Mouse (Mus musculus): ENCODE results near the gene Zfhx3.

The Zfhx3 gene

DNA sequence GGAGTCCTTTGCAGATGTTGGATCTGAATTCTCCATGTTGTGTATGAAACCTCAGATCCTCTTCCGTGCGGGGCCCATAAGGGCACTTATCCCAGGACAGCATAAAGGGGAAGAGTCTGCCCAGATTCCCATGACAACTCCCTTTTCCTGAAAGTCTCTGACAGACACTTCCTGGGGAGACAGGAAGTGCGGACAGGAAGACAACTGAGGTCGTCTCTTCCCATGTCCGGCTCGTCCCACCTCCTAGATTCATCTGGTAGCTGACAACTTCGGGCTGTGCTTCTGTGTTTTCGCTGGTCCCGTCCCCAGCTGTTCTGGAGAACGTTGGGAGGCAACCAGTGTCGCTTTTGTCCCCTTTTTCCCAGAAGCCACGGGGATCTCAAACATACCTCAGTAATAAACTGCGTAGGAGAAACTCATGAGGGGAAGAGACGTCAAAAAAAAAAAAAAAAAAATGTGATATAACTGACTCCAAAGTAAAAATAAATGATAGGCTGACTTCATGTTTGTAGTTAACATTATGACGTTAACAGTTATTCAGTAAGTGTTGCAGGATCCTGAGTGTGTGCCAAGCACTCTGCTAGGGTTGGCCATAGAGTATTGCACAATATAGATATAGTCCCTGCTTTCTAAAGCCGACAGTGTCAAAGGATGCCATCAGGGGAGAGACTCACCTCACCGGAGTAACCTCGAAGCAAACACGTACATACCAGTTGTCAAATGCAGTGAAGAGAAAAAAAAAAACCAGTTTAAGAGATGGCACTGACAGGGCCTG is 653.5 kb downstream of the Zfhx3 start:
- peak; percentile 26 to 53 for DNase-seq

DNA sequence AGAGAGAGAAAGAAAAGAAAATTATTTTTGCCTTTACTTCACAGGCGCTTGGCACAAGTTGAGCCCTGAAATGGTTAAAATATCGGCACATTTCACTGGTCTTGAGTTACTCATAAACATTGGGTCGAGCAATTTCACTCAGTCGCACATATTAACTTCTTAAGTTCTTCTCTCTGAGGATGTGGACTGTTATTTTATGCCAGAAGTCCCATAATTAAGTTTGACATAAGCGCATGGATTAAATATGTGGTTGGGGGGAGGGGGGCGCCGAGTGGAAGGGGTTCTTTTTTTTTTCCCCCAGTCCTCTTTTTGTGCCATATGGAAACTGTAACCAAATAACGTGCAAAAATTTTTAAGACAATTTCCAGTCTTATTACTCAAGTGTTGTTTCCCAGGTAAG is 656.6 kb downstream of the Zfhx3 start:
- DNase-seq, result no peak

DNA sequence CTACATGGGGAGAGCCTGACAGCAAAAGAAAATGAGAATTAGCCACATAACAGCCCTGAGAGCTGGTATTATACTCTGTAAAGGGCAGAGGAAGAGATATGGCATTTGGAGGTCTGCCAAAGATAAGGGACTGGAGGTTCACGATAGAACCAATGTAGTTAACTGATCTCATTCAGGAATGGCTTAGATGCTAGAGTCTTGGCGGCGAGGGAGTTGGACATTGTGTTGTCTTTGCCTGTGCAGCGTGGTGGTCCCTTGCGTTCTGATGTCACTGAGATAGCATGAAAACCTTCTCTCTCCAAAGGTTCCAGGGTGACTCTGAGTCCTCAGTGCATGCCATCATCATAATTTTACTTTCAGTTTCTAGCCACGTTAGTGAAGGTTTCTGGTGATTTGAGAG is 657.1 kb downstream of the Zfhx3 start:
- no peak for DNase-seq

- DNase-seq, result no peak
Measured at GRCm38 (mm10) chr8:108608678-108609077, 666.2 kb downstream of the Zfhx3 start.

DNA sequence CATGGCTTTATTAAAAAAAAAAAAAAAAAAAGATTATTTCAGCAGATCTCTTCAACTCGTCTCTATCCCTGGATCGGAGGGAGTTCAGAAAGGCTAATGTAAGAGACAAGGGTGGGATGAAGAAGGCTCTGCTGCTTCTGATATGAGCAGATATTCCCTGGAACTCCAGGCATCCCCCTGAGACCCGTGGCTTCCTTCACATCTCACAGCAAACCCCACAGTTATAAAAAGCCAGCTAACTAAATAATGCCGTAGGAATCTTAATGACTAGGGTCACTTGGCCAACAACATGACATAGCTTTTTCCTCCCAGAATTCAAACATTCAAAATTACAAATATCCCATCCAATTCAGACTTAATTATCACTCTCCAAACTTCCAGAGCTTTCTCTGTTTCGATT is 666.7 kb downstream of the Zfhx3 start:
- no peak for DNase-seq

DNA sequence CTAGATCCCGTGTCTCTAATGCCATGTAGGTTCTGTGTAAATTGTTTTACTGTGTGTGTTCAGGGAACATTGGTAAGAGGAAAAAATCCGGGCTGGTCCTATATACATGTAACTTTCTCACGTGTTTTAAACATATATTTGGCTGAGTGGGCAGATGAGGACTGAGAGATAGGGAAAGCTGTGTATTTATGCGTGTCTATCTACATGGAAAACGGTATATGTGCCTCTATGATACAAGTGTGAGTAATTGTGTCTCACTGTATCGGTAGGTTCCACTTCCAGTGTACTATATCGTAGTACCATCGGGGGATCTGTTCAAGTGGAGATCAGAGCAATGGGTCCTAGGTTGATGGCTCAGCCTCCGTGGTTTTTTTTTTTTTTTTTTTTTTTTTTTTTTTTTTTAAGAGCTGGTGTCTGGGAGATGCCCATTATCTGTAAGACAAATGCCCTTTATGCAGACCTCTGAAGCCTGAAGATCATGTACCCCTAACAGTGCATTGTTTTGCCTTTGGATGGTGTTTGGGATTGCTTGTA is 668.8 kb downstream of the Zfhx3 start:
- DNase-seq, result no peak

DNA sequence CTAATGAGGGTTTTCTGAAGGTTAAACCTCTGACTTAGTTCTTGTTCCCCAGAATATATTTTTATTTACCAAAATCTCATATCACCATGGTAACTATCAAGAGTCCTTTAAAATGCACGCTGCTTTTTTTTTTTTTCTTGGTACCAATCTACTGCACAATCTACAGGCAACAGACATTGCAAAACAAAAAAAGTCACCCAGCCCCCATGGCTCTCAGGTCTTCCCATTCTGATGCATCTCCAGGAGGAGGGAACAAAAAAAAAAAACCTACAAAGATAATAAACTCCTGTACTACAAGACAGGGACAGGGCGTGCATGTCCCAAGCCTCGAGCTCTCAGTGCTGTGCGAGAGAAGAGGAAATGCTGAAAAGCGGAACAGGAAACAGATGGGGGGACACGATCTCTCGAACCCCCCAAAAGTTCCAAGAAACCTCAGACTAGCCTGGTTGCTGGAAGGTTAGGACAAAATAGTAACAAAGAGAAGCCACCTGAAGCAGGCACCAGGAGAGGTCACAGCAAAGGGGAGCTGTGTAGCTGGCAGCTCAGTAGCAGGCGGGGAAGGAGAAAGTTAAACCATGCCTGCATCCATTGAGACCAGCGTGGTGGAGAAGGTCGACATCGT is 669.5 kb downstream of the Zfhx3 start:
- peak in 1 of 2 experiments; percentile 15 for DNase-seq

DNA sequence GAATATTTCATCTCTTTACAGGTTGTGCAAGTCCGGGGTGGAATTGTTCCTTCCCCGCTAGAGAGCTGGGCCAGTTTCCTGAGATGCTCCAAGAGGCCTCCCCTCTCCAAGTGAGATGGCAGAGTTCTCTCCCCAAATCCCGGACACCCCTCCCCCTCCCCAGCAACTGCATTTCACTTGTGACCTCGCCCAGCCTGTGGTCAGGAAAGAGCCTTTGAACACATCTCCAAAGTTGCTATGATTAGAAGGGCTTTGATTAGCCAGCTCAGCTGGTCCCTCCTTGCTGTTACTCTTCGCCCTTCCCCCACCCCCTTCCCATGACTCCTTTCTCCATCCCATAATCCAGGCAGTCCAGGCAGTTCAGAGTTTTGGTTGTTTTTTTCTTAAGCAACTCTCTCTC is 670.4 kb downstream of the Zfhx3 start:
- DNase-seq, result peak; percentile 16 to 43

GRCm38 (mm10) chr8:108613280-108613679 is 670.8 kb downstream of the Zfhx3 start:
- no peak for DNase-seq

DNA sequence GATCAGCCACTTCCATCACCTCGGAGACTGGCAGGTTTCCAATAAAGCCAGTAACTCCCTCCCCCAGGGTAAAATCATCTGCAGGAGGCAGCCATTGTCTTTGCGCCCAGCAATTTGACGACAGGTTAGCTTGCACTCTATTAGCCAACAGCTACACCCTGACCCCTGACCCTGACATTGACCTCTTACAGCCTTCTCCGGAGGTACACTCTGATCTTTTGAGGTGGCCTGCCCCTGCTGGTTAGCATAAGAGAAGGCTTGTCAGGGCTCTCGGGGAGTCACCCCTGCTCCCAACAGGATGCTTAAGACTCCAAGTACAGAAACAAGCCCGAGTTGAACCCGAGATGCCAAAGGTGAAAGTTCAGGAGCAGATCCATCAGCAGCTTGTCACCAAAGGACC is 678.9 kb downstream of the Zfhx3 start:
- no peak for DNase-seq

GRCm38 (mm10) chr8:108623660-108624059 is 681.2 kb downstream of the Zfhx3 start:
- peak in 1 of 2 experiments; percentile 9 for DNase-seq

DNA sequence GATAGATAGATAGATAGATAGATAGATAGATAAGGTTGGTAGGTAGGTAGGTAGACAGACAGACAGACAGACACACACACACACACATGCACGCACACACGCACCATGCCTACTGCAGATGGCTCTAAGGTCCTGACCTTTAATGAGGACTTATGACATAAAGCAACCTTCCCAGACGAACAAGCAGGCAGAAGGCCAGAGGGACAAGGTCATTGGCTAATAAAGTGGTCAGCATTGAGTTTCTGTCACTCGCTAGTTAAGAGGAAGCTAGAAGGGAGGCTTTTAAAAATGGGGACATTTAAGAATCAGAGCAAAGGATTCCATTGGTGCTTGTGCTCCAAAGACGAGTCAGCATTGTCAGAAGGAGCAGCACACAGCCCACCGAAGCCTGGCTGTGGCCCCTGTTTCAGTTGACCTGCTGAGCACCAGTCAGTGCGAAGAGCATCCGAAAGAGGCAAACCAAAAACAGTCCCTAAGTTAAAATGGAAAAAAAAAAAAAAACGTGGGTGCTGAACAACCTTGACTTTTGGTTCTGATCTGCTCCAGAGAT is 683.2 kb downstream of the Zfhx3 start:
- no peak for DNase-seq

GRCm38 (mm10) chr8:108631069-108631468 is 688.6 kb downstream of the Zfhx3 start:
- DNase-seq, result no peak

DNA sequence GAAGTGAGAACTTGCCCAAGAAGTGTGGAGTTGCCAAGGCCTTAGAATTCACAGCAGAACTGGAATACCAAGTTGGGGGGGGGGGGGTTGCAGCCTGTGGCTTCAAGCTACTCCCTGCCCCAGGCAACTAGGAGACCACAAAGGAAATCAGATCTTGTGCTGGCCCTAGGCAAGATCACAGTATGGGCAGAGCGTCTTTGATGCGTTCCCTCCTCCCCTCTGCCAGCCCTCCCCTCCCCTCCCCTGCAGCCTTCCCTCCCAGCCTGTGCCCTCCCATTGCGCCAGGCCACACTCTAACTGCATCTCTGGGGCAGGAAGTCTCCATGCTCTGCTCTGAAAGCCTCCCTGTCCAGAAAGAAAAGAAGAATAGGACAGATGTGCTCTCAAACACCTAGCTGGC is 691.8 kb downstream of the Zfhx3 start:
- DNase-seq, result no peak

GRCm38 (mm10) chr8:108637887-108638286 is 695.4 kb downstream of the Zfhx3 start:
- DNase-seq, result no peak

DNA sequence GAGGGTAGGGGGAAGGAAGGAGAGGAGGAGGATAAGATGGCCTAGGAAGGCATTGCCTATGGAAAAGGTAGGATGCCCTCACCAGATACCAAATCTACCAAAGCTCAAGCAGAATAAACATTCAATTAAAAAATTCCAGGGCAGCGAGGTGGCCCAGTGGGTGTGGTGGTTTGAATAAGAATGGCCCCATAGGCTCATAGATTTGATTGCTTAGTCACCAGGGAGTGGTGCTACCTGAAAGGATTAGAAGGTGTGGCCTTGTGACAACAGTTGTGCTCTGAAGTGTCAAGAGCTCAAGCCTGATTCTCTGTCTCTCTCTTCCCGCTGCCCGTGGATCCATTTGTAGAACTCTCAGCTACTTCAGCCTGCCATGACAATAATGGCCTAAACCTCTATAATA is 703.2 kb downstream of the Zfhx3 start:
- DNase-seq, result no peak

DNA sequence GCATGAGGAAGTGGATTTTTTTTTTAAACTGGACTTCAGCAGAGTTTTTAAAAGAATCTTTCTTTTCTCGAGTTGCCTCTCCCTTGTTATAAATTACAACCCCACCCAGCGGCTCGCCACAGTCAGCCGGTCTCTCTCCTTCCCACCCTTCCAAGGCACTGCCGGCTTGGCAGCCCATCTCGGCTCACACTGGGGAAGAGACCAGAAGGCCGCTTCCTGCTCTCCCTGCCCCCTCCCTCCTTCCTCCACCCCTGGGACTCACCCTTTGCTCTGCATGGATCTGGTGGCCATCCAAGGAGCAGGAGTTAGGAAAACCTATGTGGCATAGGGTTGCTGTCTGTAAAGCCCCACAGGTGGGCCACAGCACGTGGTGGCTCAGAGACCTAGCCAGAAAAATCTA is 705.1 kb downstream of the Zfhx3 start:
- DNase-seq, result peak; percentile 57 to 64

DNA sequence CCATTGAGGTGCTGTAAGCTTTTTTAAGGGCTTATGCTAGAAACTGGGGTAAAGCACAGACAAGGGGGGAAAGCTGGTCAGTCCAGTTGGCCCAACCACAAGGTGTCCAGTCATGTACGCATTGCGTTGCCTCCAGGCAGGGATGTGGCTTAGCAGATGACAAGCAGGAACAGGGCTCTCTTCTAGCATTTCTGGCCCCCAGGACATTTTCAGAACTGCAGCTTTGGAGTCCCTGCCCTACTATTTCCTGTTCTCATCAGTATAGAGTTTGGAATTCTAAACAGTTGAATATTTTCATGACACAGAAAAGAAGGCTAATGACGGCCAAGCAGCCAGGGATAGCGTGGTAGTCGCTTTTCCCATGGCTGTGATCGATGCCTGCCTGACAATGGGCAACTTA is 706.5 kb downstream of the Zfhx3 start:
- DNase-seq, result no peak

GRCm38 (mm10) chr8:108650837-108651236 is 708.4 kb downstream of the Zfhx3 start:
- DNase-seq, result peak in 1 of 2 experiments; percentile 21

DNA sequence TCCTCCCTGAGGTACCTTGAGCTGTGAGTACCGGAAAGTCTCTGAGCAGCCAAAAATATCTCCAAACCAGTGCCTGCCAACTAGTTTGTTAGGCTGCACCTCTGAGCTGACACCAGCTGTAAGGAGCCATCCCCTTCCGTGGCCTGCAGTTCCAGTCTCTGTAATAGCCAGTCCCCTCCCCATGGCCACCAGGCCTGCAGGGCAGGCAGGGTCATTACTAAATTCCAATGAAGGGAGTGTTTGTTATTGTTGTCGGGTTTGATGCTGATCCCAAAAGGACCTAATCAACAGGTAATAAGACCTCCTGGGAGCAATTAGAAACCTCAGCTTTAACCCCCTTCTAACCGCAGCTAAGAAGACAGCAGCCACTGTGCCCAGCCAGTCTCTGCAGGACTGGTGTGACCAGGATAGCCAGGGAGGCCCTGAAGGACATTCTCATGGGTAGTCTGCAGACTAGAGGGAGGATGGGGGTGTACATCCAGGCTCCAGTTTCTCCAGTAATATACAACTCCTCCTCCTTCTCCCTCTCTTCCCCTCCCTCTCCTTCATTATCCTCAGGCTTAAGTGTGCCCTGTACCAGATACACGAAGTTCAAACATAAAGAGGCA is 719.1 kb downstream of the Zfhx3 start:
- DNase-seq, result no peak

GRCm38 (mm10) chr8:108662766-108663165 is 720.3 kb downstream of the Zfhx3 start:
- peak in 1 of 2 experiments; percentile 7 for DNase-seq

DNA sequence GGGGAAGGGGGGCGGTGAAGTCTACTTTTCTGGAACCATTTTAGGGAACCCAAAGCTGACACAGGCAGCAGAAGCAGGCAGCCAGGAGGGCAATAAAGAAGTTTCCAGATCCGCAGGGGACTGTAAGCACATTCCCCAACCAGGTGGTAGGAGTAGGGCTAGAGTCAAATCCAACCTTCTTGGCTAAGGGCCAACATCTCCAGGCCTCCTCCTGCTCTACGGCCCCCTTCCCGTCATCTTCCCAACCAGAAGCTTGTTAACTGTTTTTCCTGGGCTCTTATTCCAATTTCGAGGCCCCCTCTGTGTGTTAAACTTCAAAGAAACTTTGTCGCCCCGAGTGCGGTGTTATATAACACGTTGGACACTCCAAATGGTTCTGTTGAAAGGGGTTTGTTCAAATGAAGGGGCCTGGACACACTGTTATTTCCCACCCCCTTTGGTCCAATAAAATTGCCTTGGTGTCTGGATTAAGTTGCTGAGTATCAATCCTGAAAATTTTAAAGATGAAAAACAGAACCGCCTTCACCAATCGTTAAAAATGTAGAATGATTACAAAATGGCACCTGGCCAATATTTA is 729.6 kb downstream of the Zfhx3 start:
- DNase-seq, result no peak

- no peak for DNase-seq
Measured at GRCm38 (mm10) chr8:108675001-108675525, 732.6 kb downstream of the Zfhx3 start.

Measured in lung, adult 18-20 months (tissue).